Mouse (Mus musculus): ENCODE measurements around the gene Rpl19.

- TF ChIP-seq POLR2A (IDR thresholded peaks at IDR 0.05; ENCODE audit: control insufficient read depth, low read depth, low read length), result no peak
- TF ChIP-seq CTCF (IDR thresholded peaks at IDR 0.05; ENCODE audit: control insufficient read depth, insufficient read depth, insufficient replicate concordance, low read depth, low read length), result no peak
These were observed 23.4 kb downstream of the Rpl19 start for GRCm38 (mm10) chr11:98049672-98050519.

Data from testis, adult 2 months (tissue).